Mouse (Mus musculus): ENCODE results near the gene Cbfb. TPM values are rescaled to one million over a fixed set of nuclear protein-coding genes. Genes with fewer than 3 reads are reported as not detected.

The Cbfb gene
- polyA plus RNA-seq, 1 experiment = 0.06 TPM

DNA sequence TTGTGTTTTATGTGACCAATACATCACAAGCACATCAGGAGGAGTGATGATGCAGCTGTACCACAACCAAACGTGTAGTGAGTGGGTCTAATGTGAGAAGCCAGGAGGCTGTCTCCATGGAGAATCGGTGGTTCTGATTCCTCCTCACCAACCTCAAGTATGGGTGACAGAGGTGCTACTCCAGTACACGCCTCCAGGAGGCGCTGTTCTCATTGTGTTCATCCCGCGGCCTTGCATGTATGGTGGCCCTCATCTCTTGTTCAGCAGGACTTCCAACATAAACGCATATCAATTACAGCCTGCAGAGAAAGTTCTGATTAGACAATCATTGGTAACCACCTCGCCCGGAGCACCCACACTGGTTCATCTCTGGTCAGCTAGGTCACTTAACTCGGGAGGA is 12.9 kb upstream of the Cbfb start:
- Histone ChIP-seq H3K9me3 (ENCODE audit: control insufficient read depth, low read length) (no peaks in the 10 kb centered on the region), H3K27me3 (ENCODE audit: control insufficient read depth) (peaks cover 19% of the 10 kb centered on the region), H3K4me1 (ENCODE audit: control insufficient read depth) (no peaks in the 10 kb centered on the region), H3K36me3 (ENCODE audit: control insufficient read depth) (no peaks in the 10 kb centered on the region), H3K4me3 (replicated peaks) (no peak overlapping the region)
- no peak for TF ChIP-seq GATA1 (IDR thresholded peaks at IDR 0.05; ENCODE audit: low read length)
- no peak for TF ChIP-seq TAL1 (IDR thresholded peaks at IDR 0.05; ENCODE audit: low read length)

DNA sequence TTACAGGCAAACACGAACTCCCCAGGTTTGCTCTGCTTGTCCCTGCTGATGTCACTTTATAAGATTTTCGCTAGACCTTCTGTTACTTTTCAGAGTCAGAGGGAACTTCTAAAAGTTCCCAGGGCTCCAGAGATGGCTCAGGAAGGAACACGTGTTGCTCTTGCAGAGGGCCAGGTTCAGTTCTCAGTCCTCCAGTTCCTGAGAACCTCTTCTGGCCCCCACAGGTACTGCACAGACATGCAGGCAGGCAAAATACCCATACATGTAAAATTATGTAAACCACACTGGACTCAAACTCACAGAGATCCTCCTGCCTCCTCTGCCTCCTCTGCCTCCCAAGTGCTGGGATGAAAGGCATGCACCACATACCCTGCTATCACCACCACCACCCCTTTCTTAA is 12.4 kb upstream of the Cbfb start:
- Histone ChIP-seq H3K4me1 (ENCODE audit: control insufficient read depth) (no peaks in the 10 kb centered on the region), H3K27me3 (ENCODE audit: control insufficient read depth) (peaks cover 13% of the 10 kb centered on the region), H3K4me3 (replicated peaks) (no peak overlapping the region), H3K36me3 (ENCODE audit: control insufficient read depth) (no peaks in the 10 kb centered on the region), H3K9me3 (ENCODE audit: control insufficient read depth, low read length) (no peaks in the 10 kb centered on the region)
- no peak for TF ChIP-seq GATA1 (IDR thresholded peaks at IDR 0.05; ENCODE audit: low read length)
- TF ChIP-seq TAL1 (IDR thresholded peaks at IDR 0.05; ENCODE audit: low read length) = no peak

DNA sequence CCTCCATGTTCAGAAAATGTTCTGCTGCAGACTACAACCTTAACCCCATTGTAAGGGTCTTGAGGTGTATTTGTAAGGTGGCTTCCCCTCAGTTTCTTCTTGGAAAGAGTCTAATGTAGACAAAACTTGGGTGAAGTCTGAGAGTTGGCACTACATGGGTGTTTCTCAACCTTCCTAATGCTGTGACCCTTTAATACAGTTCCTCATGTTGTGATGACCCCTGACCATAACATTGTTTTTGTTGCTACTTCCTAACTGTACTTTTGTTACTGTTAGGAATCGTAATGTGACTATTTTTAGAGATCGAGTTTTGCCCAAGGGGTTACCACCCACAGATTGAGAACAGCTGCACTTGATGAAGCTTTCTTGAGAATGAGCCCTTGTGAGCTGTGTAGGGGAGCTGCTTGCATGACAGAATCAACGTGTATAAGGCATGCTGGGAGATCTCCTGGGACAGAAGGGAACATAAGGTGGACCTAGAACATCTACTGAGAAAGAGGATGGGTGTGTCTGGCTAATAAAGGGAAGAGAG is 9.3 kb upstream of the Cbfb start:
- TF ChIP-seq GATA1 (IDR thresholded peaks at IDR 0.05; ENCODE audit: low read length) = no peak
- TF ChIP-seq TAL1 (IDR thresholded peaks at IDR 0.05; ENCODE audit: low read length) = no peak

DNA sequence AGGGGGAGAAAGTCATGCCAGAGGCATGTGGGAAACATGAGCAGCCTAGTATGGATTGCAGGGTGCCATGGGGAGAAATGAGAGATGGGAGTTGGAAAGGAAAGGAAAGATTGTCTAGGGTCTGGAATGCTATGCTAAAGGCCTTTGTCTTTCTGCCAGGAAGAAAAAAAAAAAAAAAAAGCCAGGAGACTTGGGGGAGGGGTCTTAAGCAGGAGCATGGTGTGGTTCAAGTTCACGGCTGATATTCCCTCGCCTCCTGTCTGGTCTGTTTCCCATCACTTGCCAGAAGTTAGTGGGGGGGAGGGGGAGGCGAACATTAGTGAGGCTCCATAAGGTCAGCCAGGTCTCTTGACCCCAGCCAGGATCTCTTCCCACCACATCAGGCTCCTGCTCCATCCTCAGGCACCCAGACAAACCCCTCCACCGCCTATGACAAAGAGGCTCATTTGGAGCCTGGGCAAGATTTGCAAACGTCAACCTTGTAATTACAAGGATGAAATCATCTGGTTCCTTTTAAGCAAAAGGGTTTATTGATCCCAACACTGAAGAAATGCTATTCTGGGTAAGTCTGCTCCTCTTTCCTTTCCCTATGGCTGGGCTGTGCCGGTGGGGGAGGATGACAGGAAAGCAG is 6.1 kb upstream of the Cbfb start:
- Histone ChIP-seq H3K4me1 (ENCODE audit: control insufficient read depth) (no peaks in the 10 kb centered on the region), H3K9me3 (ENCODE audit: control insufficient read depth, low read length) (no peaks in the 10 kb centered on the region), H3K36me3 (ENCODE audit: control insufficient read depth) (no peaks in the 10 kb centered on the region), H3K4me3 (replicated peaks) (no peak overlapping the region), H3K27me3 (ENCODE audit: control insufficient read depth) (peaks cover 15% of the 10 kb centered on the region)
- TF ChIP-seq GATA1 (IDR thresholded peaks at IDR 0.05; ENCODE audit: low read length) = no peak

More for the DNA sequence above, 9.3 kb upstream of the Cbfb start:
- peaks cover 2% of the 10 kb centered on the region; the same call in 1 of the 2 replicates for H3K27me3 ChIP-seq (ENCODE audit: control insufficient read depth)
- H3K4me3 ChIP-seq (replicated peaks) = no peak overlapping the region
- H3K4me1 ChIP-seq (ENCODE audit: control insufficient read depth) = no peaks in the 10 kb centered on the region
- H3K36me3 ChIP-seq (ENCODE audit: control insufficient read depth) = no peaks in the 10 kb centered on the region
- H3K9me3 ChIP-seq (ENCODE audit: control insufficient read depth, low read length) = no peaks in the 10 kb centered on the region

DNA sequence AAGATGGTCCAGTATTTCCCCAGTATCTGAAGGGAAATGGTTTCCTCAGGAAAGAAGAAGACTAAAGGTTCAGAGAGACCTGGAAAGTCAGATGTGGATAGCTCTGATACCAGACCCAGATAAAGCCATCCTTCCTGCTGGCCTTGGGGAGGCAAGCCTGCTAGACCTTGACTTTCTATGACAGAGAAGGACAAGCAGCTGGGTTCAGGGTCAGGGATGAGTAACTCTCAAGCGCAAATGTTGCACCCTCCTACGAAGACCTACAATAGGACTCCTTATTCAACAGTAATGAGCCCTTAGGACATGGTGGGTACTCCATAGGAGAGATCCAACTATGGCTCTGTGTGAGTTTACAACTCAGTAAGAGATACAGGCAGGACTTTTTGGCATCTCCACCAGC is 5.3 kb upstream of the Cbfb start:
- peaks cover 23% of the 10 kb centered on the region for H3K27me3 ChIP-seq (ENCODE audit: control insufficient read depth)
- no peak for TF ChIP-seq GATA1 (IDR thresholded peaks at IDR 0.05; ENCODE audit: low read length)
- no peak for TF ChIP-seq TAL1 (IDR thresholded peaks at IDR 0.05; ENCODE audit: low read length)

DNA sequence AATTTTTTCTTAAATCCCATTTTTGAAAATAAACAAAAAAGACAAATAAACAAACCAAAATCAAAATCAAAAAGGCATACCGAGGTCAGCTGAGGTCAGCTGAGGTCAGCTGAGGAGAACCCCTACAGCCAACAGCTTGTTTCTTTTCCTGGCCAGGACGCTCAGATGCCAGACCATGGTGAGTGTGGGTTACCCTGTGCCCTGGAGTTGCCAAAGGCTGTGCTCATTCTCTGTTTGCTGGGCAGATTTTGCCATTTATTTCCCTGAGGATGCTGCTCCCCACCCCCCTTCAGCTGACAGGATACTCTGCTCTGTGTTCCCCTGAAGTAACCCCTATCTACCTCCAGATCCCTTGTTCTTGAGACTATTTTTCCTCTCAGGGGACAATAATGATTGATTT is 3.4 kb upstream of the Cbfb start:
- no peaks in the 10 kb centered on the region for H3K36me3 ChIP-seq (ENCODE audit: control insufficient read depth)
- no peak for TF ChIP-seq GATA1 (IDR thresholded peaks at IDR 0.05; ENCODE audit: low read length)
- no peak for TF ChIP-seq TAL1 (IDR thresholded peaks at IDR 0.05; ENCODE audit: low read length)
- H3K4me1 ChIP-seq (ENCODE audit: control insufficient read depth) = peaks cover 12% of the 10 kb centered on the region
- H3K4me3 ChIP-seq (replicated peaks) = no peak overlapping the region
- peaks cover 43% of the 10 kb centered on the region for H3K27me3 ChIP-seq (ENCODE audit: control insufficient read depth)
- H3K9me3 ChIP-seq (ENCODE audit: control insufficient read depth, low read length) = no peaks in the 10 kb centered on the region

More for the DNA sequence above, 5.3 kb upstream of the Cbfb start:
- H3K4me3 ChIP-seq (replicated peaks) = no peak overlapping the region
- no peaks in the 10 kb centered on the region for H3K36me3 ChIP-seq (ENCODE audit: control insufficient read depth)
- H3K9me3 ChIP-seq (ENCODE audit: control insufficient read depth, low read length) = no peaks in the 10 kb centered on the region
- no peaks in the 10 kb centered on the region for H3K4me1 ChIP-seq (ENCODE audit: control insufficient read depth)

DNA sequence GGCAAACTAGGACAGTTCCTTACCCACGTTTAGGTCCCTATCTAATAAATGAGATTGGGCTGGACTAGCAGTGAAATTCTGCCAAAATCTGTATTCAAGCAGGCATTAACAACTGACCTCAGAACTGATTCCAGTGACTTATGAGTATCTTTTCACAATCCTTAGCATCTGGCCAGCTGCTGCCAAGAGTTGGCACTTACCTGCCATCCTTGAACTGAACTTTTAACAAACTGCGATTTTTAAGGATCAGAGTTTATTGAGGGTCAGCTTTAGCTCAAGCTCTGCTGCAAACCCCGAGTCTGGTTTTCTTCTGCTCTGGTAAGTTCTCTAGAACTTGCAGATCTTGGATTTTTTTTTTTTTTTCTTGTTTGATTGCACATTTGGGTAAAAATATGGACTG is 892 bp upstream of the Cbfb start:
- peaks cover 12% of the 10 kb centered on the region for H3K4me1 ChIP-seq (ENCODE audit: control insufficient read depth)
- H3K36me3 ChIP-seq (ENCODE audit: control insufficient read depth) = no peaks in the 10 kb centered on the region
- peaks cover 59% of the 10 kb centered on the region for H3K27me3 ChIP-seq (ENCODE audit: control insufficient read depth)
- no peak overlapping the region for H3K4me3 ChIP-seq (replicated peaks)
- H3K9me3 ChIP-seq (ENCODE audit: control insufficient read depth, low read length) = no peaks in the 10 kb centered on the region
- TF ChIP-seq TAL1 (IDR thresholded peaks at IDR 0.05; ENCODE audit: low read length) = no peak
- no peak for TF ChIP-seq GATA1 (IDR thresholded peaks at IDR 0.05; ENCODE audit: low read length)

DNA sequence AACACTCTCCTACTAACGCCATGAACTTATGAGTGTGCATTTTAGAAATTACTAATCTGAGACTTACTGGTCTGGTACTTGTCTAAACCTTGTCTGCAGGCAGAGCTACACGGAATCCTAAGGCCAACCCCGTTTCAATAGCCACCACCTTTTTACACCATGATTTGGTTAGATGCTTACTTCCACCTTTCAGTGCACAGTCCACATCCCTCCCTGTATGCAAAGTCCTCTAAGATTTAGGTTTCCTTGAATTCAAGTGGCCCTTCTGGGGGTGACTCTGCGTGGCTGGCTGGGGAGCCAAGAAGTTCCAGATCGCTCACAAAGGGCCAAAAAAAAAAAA is 463 bp upstream of the Cbfb start:
- peak overlapping the region; percentile 64 for H3K4me3 ChIP-seq (replicated peaks)
- no peaks in the 10 kb centered on the region for H3K9me3 ChIP-seq (ENCODE audit: control insufficient read depth, low read length)
- peaks cover 58% of the 10 kb centered on the region for H3K27me3 ChIP-seq (ENCODE audit: control insufficient read depth)
- H3K4me1 ChIP-seq (ENCODE audit: control insufficient read depth) = peaks cover 12% of the 10 kb centered on the region
- H3K36me3 ChIP-seq (ENCODE audit: control insufficient read depth) = no peaks in the 10 kb centered on the region
- TF ChIP-seq TAL1 (IDR thresholded peaks at IDR 0.05; ENCODE audit: low read length) (no peak), GATA1 (IDR thresholded peaks at IDR 0.05; ENCODE audit: low read length) (no peak)

DNA sequence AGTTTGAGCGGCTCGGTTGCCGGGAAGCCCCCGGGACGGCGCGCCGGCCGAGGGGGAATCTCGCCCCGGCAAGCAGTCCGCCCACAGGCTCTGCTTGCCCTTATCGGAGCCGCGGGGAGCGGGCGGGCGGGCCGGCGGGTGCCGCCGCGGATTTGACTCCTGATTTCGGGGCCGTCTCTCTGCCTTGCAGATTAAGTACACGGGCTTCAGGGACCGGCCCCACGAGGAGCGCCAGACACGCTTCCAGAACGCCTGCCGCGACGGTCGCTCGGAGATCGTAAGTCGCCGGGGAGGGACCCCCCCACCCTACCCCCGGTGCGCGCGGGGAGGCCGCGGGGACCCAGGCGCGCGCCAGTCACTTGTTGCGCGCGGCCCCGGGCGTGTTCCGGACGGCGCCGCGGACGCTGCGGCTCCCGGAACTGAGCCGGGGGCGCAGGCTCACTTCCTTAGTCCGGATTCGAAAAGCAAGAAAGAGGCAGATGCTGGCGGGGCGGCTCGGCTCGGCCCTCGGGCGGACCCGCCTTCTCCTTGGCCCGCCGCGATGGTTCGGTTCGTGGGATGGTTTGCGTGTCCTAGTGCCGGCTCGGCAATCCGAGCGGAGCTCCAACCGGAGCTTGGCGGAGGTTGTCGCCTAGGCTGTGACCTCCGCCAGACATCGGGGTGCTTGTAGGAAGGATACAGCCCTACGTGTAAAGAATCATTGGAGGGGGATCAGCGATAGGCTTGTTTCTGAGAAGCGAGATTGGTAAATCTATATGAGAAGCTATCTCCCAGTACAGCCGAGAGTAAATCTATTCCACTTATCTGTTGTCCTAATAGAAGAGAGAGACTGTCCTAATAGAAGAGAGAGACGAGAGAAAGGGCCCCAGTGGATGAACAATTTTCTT is 885 bp downstream of the Cbfb start:
- TF ChIP-seq TAL1 (IDR thresholded peaks at IDR 0.05; ENCODE audit: low read length) = no peak
- no peak for TF ChIP-seq GATA1 (IDR thresholded peaks at IDR 0.05; ENCODE audit: low read length)
- peaks cover 12% of the 10 kb centered on the region for H3K4me1 ChIP-seq (ENCODE audit: control insufficient read depth)
- peaks cover 57% of the 10 kb centered on the region for H3K27me3 ChIP-seq (ENCODE audit: control insufficient read depth)
- H3K36me3 ChIP-seq (ENCODE audit: control insufficient read depth) = no peaks in the 10 kb centered on the region
- no peaks in the 10 kb centered on the region for H3K9me3 ChIP-seq (ENCODE audit: control insufficient read depth, low read length)
- peak overlapping the region; percentile 64 for H3K4me3 ChIP-seq (replicated peaks)

Data from erythroblast, embryonic 14.5 days (primary cell).